Mouse (Mus musculus) CH12.LX (cell line): ENCODE measurements at regions not wholly inside any gene's neighbourhood (a gene's known extent, or its start where the extent isn't known, plus 50 kb on each side); places are given as distances from the start of the nearest gene placed in this dataset.
"Not testable (repeated sequence)": the region's sequence is repeated elsewhere in the genome, so short reads cannot be mapped to it uniquely, and the experiment has no call there.

Source experiments
- DNase-seq: peaks from one replicate; pipeline ENCODE4 v3.0.0-alpha.2; 2013; ENCODE audit errors: extremely low read depth
- H3K27ac ChIP-seq: 2 replicates; pipeline ENCODE4 v1.5.1; 2012; ENCODE audit warnings: low read depth, mild to moderate bottlenecking, control low read depth, moderate library complexity; ENCODE audit not compliant: insufficient read depth
- H3K27me3 ChIP-seq: replicated peaks from 2 replicates; pipeline ENCODE3; 2012; ENCODE audit warnings: inconsistent platforms
- H3K36me3 ChIP-seq, 2 experiments: replicated peaks in 1 of 2; 2 replicates each; pipeline versions ENCODE3 to v1.6.1; 2012; ENCODE audit warnings: inconsistent platforms in 1 of 2, low read length in 1 of 2, mild to moderate bottlenecking in 1 of 2, mixed read lengths in 1 of 2, moderate library complexity in 1 of 2; ENCODE audit not compliant: control insufficient read depth in 1 of 2, insufficient read depth in 1 of 2
- H3K4me1 ChIP-seq, 2 experiments: 2 replicates each; pipeline ENCODE4 v1.6.1; 2012; ENCODE audit warnings: inconsistent platforms in 1 of 2, moderate library complexity in 1 of 2; ENCODE audit not compliant: insufficient read depth in 2 of 2, control insufficient read depth in 1 of 2
- H3K4me2 ChIP-seq: 2 replicates; pipeline ENCODE4 v1.6.1; 2012; ENCODE audit warnings: low read depth, mild to moderate bottlenecking, control low read depth; ENCODE audit not compliant: poor library complexity, insufficient read depth, severe bottlenecking
- H3K4me3 ChIP-seq, 3 experiments: fragments of 150-350 bp in 1 of 3; sonication (generic) in 1 of 3; replicated peaks in 1 of 3; 2 replicates each; pipeline versions ENCODE3 to v1.5.1; 2011 to 2012; ENCODE audit warnings: low read depth in 2 of 3, low read length in 2 of 3, mild to moderate bottlenecking in 2 of 3, moderate library complexity in 2 of 3, control low read depth in 1 of 3, improper control_type of control experiment in 1 of 3, inconsistent platforms in 1 of 3, mixed read lengths in 1 of 3; ENCODE audit not compliant: poor library complexity in 1 of 3
- H3K79me2 ChIP-seq: replicated peaks from 2 replicates; pipeline ENCODE4 v1.6.1; 2012; ENCODE audit warnings: mild to moderate bottlenecking, moderate library complexity; ENCODE audit not compliant: control insufficient read depth, poor library complexity, insufficient read depth, severe bottlenecking; ENCODE audit errors: extremely low read depth
- H3K9ac ChIP-seq: 2 replicates; pipeline ENCODE4 v1.6.1; 2012; ENCODE audit warnings: low read depth, mild to moderate bottlenecking, control low read depth, moderate library complexity; ENCODE audit not compliant: insufficient read depth
- H3K9me3 ChIP-seq: replicated peaks from 2 replicates; pipeline ENCODE3; 2012; ENCODE audit warnings: low read length, inconsistent platforms, mixed read lengths
- CHD1 ChIP-seq: IDR thresholded peaks from 2 replicates; pipeline ENCODE4 v1.6.1; 2012; ENCODE audit warnings: low read depth, low read length, improper control_type of control experiment, inconsistent platforms
- CTCF ChIP-seq, 2 experiments: IDR thresholded peaks in 1 of 2; conservative IDR thresholded peaks in 1 of 2; 2 replicates each; pipeline ENCODE4 v1.5.1; 2011 to 2012; ENCODE audit warnings: low read depth in 2 of 2, low read length in 2 of 2, improper control_type of control experiment in 1 of 2, inconsistent platforms in 1 of 2, mild to moderate bottlenecking in 1 of 2, moderate library complexity in 1 of 2
- E2F4 ChIP-seq: IDR thresholded peaks from 2 replicates; pipeline ENCODE4 v1.6.1; 2011; ENCODE audit warnings: low read depth, low read length, improper control_type of control experiment; ENCODE audit not compliant: insufficient replicate concordance
- ELF1 ChIP-seq: IDR thresholded peaks from 2 replicates; pipeline ENCODE4 v1.6.1; 2014; ENCODE audit warnings: low read depth, mild to moderate bottlenecking, inconsistent platforms, low read length, improper control_type of control experiment
- EP300 ChIP-seq: IDR thresholded peaks from 2 replicates; pipeline ENCODE4 v1.6.1; 2011; ENCODE audit warnings: low read length, improper control_type of control experiment
- HCFC1 ChIP-seq: IDR thresholded peaks from 2 replicates; pipeline ENCODE4 v1.6.1; 2012; ENCODE audit warnings: low read depth, mild to moderate bottlenecking, inconsistent platforms, low read length, improper control_type of control experiment
- MEF2A ChIP-seq: IDR thresholded peaks from 2 replicates; pipeline ENCODE4 v1.6.1; 2014; ENCODE audit warnings: low read depth, mild to moderate bottlenecking, inconsistent platforms, low read length, improper control_type of control experiment, borderline replicate concordance
- MXI1 ChIP-seq: IDR thresholded peaks from 2 replicates; pipeline ENCODE4 v1.6.1; 2011; ENCODE audit warnings: mild to moderate bottlenecking, low read depth, low read length, improper control_type of control experiment
- MYC ChIP-seq: IDR thresholded peaks from 2 replicates; pipeline ENCODE4 v1.6.1; 2011; ENCODE audit warnings: low read depth, mild to moderate bottlenecking, improper control_type of control experiment, low read length
- NELFE ChIP-seq: IDR thresholded peaks from 2 replicates; pipeline ENCODE4 v1.6.1; 2011; ENCODE audit warnings: low read depth, low read length, improper control_type of control experiment
- NRF1 ChIP-seq: IDR thresholded peaks from 2 replicates; pipeline ENCODE4 v1.6.1; 2014; ENCODE audit warnings: low read depth, mild to moderate bottlenecking, inconsistent platforms, low read length, improper control_type of control experiment, moderate library complexity
- PAX5 ChIP-seq: IDR thresholded peaks from 2 replicates; pipeline ENCODE4 v1.6.1; 2012; ENCODE audit warnings: low read length, inconsistent platforms, mixed read lengths
- RCOR1 ChIP-seq: conservative IDR thresholded peaks from 2 replicates; pipeline ENCODE4 v1.6.1; 2012; ENCODE audit warnings: low read depth, mild to moderate bottlenecking, inconsistent platforms, low read length, improper control_type of control experiment
- SIN3A ChIP-seq: IDR thresholded peaks from 2 replicates; pipeline ENCODE4 v1.6.1; 2012; ENCODE audit warnings: low read length, improper control_type of control experiment, inconsistent platforms
- SMC3 ChIP-seq: IDR thresholded peaks from 2 replicates; pipeline ENCODE4 v1.6.1; 2011; ENCODE audit warnings: low read depth, low read length, improper control_type of control experiment
- UBTF ChIP-seq: IDR thresholded peaks from 2 replicates; pipeline ENCODE4 v1.6.1; 2012; ENCODE audit warnings: low read depth, mild to moderate bottlenecking, inconsistent platforms, low read length, improper control_type of control experiment, moderate library complexity
- USF2 ChIP-seq: conservative IDR thresholded peaks from 2 replicates; pipeline ENCODE4 v1.6.1; 2011; ENCODE audit warnings: low read depth, low read length, improper control_type of control experiment
- ZC3H11A ChIP-seq: IDR thresholded peaks from 2 replicates; pipeline ENCODE4 v1.6.1; 2012; ENCODE audit warnings: low read depth, mild to moderate bottlenecking, inconsistent platforms, low read length, improper control_type of control experiment
- dilution Hi-C: fragments of 300-500 bp; cut with MboI; formaldehyde crosslinking; loops from 2 replicates; pipeline ENCODE4 v1.14.3; 2020; ENCODE audit warnings: low sequenced_read_pairs; ENCODE audit not compliant: extremely low pct_unique_long_range_greater_than_20kb, extremely low pct_ligation_motif_present
- in situ Hi-C: fragments of 300-500 bp; cut with MboI; formaldehyde crosslinking; loops from 3 replicates; pipeline ENCODE4 v1.14.3; 2019; ENCODE audit warnings: low sequenced_read_pairs, low pct_ligation_motif_present, low pct_unique_long_range_greater_than_20kb, mixed read lengths

- Histone ChIP-seq H3K9ac (no peak overlapping the region), H3K9me3 (no peaks in the 10 kb centered on the region), H3K27me3 (no peaks in the 10 kb centered on the region), H3K79me2 (no peaks in the 10 kb centered on the region), H3K4me3 (no peak overlapping the region), H3K4me2 (no peak overlapping the region), H3K4me1 (no peaks in the 10 kb centered on the region), H3K36me3 (no peaks in the 10 kb centered on the region), H3K27ac (no peak overlapping the region)
- no peak for TF ChIP-seq RCOR1
- no peak for TF ChIP-seq NRF1
- no peak for TF ChIP-seq EP300
- TF ChIP-seq UBTF, result no peak
- no peak for DNase-seq
- in situ Hi-C loops (no loop called here), dilution Hi-C loops (no loop called here)
These were observed 543.1 kb upstream of the Pou3f2 start for GRCm38 (mm10) chr4:23031271-23031670.

GRCm38 (mm10) chr4:23022177-23022576 is 534.0 kb upstream of the Pou3f2 start:
- no peaks in the 10 kb centered on the region for H3K79me2 ChIP-seq
- H3K4me3 ChIP-seq, result no peak overlapping the region
- dilution Hi-C loops, result no loop called here
- in situ Hi-C loops, result no loop called here
- H3K36me3 ChIP-seq, result no peaks in the 10 kb centered on the region
- no peak overlapping the region for H3K4me2 ChIP-seq
- H3K27me3 ChIP-seq, result no peaks in the 10 kb centered on the region
- no peak overlapping the region for H3K9ac ChIP-seq
- H3K9me3 ChIP-seq, result no peaks in the 10 kb centered on the region
- H3K4me1 ChIP-seq, result no peaks in the 10 kb centered on the region
- TF ChIP-seq MYC (no peak), SMC3 (no peak)
- no peak for DNase-seq
- H3K27ac ChIP-seq, result no peak overlapping the region

GRCm38 (mm10) chr4:23010346-23010745 is 522.2 kb upstream of the Pou3f2 start:
- H3K27me3 ChIP-seq, result no peaks in the 10 kb centered on the region
- H3K4me3 ChIP-seq, result no peak overlapping the region
- TF ChIP-seq USF2 (no peak), CHD1 (no peak), SIN3A (no peak), ELF1 (no peak), ZC3H11A (no peak), CTCF (conservative IDR thresholded peaks at IDR 0.05 in 1 of 2, IDR thresholded peaks at IDR 0.05 in 1 of 2; ENCODE audit: low read depth in 2 of 2, low read length in 2 of 2) (no peak), NELFE (no peak), HCFC1 (no peak), MXI1 (no peak), PAX5 (no peak), MEF2A (no peak), E2F4 (no peak)
- no peak overlapping the region for H3K27ac ChIP-seq
- H3K79me2 ChIP-seq, result no peaks in the 10 kb centered on the region
- dilution Hi-C loops, result no loop called here
- H3K4me2 ChIP-seq, result no peak overlapping the region
- in situ Hi-C loops, result no loop called here
- H3K4me1 ChIP-seq, result no peaks in the 10 kb centered on the region
- H3K9ac ChIP-seq, result no peak overlapping the region
- H3K36me3 ChIP-seq, result no peaks in the 10 kb centered on the region
- DNase-seq, result no peak
- H3K9me3 ChIP-seq, result no peaks in the 10 kb centered on the region

- H3K4me2 ChIP-seq, H3K36me3 ChIP-seq, dilution Hi-C loops, H3K4me3 ChIP-seq, in situ Hi-C loops, H3K27ac ChIP-seq, H3K27me3 ChIP-seq, DNase-seq, H3K9me3 ChIP-seq, H3K9ac ChIP-seq, H3K79me2 ChIP-seq, H3K4me1 ChIP-seq: not testable (repeated sequence)
These were observed 521.0 kb upstream of the Pou3f2 start for GRCm38 (mm10) chr4:23009196-23009595.
